Mouse (Mus musculus): Measurements from ENCODE around the gene Kif12.
A peak's percentile ranks its signal among the peaks of the same experiment; 100 is the strongest.

The Kif12 gene

DNA sequence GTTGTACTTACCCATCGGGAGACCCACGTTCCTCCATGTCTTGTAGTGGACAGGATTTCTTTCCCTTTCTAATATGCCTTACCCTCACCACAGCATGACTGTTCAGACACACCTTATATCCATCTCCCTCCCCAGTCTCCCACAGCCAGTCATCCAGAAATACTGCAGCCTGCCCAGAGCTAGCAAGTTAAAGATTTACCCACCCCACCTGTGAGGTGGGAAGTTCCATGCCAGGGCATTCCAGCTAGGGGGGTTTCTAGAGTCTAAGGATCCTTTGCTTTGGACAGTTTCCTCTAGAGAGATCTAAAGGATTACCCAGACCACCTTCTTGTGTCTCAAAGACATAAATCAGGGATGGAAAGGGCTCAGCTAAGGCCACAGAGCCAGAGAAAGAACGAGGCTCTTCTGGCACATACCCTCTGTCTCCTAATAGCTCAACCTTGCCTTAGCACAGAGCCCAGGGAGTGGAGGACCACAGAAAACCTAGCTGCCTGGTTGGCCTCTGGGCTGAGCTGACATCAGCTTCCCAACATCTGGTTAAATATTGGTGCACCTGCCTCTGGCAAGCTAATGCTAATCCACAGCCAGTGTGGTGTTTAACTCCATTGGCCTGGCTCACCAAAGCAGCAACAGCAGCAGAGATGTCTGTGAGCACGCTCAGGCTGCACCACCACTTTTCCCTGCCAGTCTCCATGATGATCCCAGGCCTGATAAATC, at the start of gene Kif12:
Gene Kif12, minus strand, starts transcription at position 163 of the 717 bp plus-strand sequence.
- DNase-seq (ENCODE audit: low spot score), result no peak

DNA sequence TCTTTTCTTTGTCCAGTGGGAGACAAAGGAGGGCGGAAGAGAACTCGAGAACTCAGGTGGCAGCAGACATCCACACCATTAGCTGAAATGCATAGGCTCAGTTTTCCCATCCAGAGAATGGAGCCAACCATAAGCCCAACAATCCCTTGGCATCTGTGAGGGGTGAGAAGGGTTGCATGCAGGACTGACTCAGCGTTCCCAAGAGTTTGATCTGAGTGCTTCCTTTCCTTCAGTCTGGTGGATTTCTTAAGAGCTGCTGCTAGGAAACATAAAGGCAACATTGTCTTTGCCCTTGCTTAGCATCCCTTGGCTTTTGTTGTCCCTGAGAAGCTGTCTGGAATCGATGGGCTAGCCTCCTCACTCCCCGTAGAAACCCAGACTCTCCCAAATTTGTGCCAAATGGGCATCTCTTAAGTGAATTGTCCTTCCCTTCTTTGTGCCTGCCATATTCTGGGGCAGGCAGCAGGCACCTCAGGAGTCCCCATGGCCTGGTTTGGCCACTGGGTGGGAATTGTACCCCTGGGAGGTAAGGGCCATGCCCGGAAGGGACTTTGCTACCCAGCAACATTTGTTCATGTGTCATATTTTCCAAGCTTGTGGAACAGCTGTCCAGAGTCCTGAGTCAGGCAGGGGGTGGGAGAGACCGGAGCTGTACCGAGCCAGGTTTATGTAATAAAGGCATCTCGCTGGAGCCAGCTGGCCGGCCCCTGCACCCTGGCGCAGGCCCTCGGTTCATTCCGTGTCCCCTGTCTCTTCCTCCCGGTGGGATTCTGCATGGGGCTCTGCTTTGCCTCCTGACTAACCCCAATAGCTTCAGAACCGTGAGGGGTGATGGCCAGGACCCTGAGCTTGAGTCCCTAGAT, 49.4 kb upstream of the Kif12 start:
- DNase-seq (ENCODE audit: low spot score), result no peak

DNA sequence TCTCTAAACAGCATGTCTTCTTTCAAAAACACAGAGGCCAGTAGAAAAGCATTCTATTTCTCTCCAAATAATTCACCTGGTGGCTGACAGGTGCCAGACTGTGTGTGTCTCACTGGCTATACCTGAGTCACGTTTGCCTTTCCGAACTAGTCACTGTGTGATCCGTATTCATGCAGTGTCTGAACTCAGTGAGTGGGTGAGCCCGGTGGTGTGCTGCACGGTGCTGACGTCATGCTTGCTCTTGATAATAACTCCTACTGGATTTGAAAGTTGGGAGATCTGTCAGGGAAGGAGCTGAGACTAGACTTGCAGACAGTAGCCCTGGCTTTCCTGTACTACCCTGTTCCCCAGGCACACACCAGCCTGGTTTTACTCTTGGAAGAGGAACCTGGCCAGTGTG, 47.7 kb upstream of the Kif12 start:
- no peak for DNase-seq (ENCODE audit: low spot score)

DNA sequence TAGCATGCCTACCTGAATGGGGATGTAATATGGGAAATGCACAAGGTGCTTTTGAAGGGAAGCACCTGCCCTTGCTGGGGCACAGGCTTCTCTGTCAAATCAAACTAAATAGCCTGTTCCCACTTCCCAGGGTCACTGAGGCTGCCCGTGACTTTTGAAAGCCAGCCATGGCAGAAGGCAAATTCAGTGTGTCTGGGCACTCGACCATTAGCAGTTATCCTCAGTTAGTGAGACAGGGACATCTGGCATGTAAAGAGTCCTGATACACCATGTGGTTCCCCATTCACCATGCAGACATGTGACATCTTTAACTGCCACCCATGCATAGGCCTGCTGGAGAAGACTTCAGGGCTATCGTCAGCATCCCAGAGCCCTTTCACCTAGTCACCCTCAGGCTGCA, 47.1 kb upstream of the Kif12 start:
- DNase-seq (ENCODE audit: low spot score), result no peak

DNA sequence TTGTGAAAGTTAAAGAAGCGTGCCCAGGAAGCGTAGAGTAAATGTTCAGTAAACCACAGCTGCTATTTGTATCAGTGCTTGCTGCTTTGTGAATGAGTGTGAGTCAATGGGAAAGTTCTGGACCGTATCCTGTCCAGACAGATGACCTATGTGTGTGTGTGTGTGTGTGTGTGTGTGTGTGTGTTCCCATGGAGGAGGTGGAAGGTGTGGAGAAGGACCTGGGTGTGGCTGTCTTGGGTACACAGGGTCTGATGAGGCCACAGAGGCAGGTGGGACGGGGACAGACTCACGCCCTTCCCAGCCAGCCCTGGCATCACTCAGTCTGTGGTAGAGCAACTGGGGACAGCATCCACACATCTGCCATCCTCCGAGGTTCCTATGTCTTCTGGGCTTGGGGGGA, 45.6 kb upstream of the Kif12 start:
- no peak for DNase-seq (ENCODE audit: low spot score)

DNA sequence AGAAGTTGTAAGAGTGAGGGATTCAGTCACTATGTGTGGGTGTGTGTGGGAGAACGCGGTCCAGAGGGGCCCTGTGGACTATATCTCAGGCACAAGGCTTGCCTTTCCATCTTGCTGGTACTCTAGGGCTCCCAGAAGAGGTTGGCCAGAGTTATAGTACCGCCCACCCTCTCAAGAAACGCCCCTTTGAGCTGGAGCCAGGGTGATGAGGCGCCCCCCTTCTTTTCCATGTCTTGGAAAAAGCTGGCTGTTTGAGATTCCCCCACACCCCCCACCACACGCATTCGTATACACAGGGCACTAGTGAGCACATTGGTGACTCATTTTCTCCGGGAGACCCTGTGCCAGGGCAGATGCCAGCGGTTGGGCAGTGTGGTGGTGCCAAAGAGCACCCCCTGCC, 44.6 kb upstream of the Kif12 start:
- no peak for DNase-seq (ENCODE audit: low spot score)

DNA sequence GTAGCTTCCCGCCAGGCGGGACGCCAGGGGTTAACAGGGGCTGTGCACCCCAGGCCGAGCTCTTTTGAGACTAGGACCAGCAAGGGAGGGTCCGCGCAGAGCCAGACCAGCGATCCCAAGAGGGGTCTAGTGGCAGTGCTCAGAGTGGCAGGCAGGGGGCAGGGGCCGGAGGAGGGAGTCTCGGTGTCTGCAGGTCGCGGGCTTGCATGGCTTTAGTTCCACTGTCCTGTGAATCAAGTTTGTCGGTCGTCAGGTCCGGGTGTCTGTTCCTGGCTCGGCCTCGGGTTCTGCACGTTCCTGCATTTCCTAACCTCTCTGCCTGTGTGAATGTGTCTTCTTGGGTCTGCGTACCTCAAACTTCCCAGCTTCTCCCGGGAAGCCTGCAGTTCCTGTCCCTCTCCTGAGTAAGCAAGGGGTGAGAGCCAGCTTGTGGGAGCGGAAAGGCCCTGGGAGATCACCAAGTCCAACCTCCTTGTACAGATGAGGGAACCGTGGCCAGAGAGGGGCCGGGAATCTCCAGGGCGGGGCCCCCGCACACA, 44.1 kb upstream of the Kif12 start:
- DNase-seq (ENCODE audit: low spot score), result no peak

DNA sequence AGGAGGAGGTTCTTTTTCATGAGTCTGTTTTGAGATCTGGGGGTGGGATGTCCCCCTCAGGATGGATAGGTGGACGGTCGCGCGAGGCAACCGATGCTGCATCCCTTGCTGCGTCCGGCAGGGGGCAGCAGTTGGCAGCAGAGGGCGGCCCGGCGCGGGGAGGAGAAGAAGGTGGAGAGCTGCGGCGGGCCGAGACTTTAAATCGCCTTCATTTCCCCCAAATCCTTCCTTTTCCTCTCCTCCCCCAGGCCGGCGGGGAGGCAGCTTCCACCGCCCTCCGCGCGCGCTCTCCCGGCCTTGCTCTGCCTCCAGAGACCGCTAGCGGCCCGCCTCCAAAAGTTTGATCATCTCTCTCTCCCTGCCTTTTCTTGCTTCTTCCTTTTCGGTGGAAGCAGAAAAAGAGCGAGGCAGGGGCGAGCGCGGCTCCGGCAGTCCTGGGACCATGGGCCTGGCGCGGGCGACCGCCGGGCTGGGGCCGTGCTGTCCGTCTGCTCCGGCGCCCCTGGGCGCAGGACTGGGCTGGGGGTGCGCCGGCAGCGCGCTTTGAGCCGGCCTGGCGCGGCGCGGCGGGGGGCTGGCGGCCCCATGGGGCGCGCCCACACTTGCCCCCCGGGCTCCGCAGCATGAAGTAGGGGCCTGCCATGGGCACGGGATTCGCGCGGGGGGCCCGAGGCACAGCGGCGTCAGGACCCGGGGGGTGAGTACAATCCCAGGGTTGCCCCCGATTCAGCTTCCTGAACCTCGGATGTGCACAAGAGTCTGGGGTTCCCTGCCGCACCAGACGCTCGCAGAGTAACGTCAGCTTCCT, 43.5 kb upstream of the Kif12 start:
- no peak for DNase-seq (ENCODE audit: low spot score)

DNA sequence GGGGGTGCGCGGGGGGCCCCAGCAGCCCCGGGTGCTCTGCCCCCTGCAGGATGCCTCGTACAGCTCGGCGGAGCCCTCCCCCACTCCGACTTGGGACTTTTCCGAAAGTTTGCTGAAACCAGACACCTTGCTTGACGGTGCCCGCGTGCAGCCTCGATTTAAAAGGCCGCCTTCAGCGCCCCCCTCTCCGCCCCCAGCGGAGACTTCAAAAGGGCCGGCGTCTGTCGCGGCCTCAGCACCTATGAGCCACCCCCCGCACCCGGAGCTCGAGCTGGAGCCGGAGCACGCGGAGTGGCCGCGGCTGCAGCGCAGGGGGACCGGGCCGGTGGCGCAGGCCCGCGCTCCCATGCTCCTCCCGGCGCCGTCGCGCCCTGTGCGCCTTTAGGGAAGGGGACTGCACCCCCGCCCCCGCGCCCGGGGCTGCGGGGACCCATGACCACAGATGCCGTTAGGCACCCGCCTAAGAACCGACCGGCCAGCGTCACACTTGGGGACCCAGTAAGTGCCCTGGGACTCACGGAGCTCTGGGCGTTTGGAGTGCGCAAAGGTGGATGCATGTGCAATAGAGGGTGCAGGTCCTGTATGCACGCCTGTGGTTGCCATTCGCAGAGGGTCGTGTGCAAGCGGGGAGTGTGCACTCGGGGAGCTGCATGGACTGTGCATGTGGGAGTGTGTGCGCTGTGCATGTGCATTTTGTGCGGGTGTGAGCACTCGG, 42.1 kb upstream of the Kif12 start, which contains the start of gene Col27a1:
Gene Col27a1, plus strand, starts transcription at position 98 of the 715 bp plus-strand sequence.
- no peak for DNase-seq (ENCODE audit: low spot score)

DNA sequence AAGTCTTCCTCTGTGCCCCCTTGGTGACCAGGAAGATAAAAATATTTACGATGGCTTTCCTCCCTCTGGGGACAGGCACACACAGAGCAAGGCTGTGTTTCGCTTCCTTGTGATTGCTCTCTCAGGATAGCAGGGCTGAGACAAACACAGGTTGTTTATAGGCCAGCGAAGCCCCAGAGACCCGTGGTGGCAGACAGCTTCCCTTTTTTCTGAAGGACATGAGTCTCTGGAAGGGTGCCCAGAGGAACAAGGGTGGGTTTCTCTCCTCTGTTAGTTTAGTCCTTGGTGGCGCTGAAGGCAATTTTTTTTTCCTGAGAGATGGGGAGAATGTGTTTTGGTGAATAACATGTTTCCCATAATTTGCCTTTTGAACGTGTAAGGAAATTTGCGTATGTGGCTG, 33.7 kb upstream of the Kif12 start:
- DNase-seq (ENCODE audit: low spot score), result no peak

DNA sequence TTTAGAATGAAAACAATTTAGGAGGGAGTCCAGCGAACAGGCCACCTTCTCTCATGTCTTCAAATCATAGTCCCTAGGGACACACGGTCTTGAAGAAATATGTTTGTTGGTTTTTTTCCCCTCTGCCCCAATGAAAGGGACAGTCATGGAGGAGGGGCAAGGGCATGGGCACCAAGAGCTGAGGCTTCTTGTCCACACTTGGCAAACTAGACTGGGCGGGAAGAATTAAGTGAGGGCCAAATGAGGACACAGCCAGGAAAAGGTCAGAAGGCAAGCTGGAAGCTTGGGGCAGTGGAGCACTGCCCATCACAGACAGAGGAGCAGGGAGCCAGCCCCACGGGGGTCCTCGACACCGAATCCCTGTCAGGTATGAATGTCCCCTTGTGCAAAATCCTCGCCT, 31.9 kb upstream of the Kif12 start:
- no peak for DNase-seq (ENCODE audit: low spot score)

DNA sequence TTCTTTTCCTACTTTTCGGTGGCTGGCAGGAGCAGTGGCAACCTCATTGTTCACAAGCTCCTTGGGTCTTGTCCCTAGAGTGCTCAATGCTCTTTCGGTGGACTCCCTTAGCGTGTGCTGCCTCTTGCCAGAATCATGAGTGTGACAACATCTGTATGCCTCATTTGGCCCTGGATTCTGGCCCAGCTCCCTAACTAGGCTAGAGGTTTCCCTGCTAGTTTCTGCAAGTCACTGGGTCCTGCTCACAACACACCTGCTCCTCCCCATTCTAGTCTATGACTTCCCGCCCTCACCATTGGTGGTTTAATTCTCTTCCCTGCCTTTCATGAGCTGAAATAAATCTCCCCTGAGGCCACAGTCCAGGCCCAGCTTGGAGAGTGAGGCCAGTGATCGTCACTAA, 27.4 kb upstream of the Kif12 start:
- no peak for DNase-seq (ENCODE audit: low spot score)

DNA sequence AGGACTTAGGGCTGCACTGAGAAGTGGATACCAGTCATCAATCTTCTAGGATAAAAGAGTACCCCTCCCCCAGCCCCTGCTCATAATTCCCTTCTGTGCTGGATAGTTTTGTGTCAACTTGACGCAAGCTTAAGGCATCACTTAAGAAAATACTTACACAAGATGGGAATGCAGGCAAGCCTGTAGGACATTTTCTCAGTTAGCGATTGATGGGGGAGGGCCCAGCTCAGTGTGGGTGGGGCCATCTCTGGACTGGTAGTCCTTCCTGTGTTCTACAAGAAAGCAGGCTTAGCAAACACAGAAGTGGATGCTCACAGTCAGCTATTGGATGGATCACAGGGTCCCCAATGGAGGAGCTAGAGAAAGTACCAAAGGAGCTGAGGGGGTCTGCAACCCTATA, 22.4 kb upstream of the Kif12 start:
- DNase-seq (ENCODE audit: low spot score), result no peak

DNA sequence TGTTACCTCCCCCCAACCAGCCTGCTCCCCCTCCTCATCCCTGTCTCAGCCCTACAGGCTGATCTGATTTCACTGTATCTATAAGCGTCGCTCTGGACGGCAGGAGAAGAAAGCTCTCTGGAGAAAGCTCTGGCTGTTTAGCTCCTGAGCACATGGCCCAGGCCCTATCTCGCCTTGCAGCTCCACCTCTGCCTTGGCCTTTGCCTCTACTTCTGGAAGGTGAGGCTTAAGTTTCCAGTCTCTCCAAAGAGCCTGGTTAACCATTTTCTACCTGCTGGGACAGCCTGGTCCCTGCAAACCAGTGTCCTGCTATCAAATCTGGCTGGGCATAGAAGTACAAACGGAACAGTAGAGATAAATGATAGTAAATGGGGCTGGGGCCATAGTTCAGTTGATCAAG, 19.7 kb upstream of the Kif12 start:
- DNase-seq (ENCODE audit: low spot score), result no peak

DNA sequence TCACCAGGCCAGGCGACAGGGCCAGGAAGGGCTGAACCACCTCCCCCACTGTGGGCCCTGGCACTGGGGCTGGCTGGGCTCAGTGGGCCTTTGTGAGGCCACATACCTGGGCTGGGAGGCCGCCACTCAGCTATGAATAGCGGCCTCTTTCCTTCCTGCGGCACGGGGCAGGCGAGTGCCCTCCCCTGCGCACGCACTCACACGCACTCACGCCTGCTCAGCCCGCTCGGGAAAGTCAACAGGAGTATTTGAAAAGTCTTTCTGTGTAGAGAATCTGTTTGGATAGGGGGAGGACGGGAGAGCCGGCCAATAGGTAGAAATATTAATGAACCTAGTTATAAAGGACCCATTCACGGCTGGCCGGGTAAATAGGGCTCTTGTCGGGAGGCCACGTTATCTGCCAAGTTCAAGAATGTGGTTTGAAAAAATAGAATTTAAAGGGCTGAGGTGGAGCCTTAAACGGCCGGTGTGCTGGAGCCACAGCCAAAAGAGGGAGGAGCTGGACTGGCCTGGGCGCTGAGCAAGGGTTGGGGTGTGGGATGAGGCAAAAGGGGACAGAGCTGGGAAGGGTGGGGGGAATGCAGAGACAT, 14.4 kb upstream of the Kif12 start:
- DNase-seq (ENCODE audit: low spot score), result no peak

DNA sequence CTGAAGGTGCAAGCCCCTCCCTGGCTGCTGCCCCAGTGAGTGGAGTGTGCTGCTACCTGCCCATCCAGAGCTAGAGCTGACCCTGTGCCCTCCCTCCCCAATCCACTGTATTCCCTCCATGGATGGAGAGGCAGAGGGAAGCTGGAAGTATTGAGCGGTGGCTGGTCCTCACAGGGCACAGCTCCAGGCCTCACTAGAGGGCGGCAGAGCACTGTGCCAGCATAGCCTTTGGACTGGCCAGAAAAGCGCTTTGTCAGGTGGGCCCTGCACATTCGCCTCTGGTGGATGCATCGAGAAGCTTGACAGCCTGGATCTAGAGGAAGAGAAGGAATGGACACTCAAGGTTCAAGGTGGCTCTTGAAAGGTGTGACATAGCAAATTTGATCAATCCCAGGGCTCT, 9.6 kb upstream of the Kif12 start:
- DNase-seq (ENCODE audit: low spot score), result no peak

DNA sequence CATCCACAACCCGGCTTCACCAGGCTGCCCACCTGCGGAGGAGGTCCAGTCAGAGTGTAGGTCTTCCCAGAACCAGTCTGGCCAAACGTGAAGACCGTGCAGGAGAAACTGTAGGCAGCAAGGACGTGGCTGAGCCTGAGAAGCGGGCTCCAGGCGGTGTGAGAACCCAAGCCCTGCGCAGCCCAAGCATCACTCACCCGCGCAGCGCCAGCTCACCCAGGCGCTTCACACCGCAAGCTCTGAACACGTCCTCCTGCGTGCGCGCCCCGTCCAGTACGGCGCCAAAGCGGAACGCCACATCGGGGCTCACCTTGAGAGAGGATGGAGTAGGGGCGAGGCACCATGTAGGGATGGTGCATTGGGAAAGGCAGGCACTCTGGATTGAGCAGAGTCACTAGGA, 809 bp downstream of the Kif12 start:
- no peak for DNase-seq (ENCODE audit: low spot score)

DNA sequence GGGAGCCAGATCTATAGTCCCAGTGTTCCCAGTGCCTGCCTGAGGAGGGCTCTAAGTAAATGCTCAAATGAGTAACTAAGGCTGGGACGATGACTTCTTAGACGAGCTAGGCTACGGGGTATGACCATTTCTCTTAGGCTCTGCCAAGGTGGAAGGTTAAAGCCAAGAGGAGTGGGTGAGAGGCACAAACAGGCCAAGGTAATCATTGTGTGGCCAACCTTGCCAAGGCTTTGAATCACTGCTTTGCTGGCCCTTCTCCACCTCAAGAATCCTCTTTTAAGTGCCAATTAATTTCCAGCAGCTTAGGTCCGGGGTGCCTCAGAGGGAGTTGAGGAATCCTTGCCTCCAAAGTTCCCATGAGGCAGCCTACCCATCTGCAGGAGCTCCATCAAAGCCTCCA, 1.9 kb downstream of the Kif12 start:
- DNase-seq (ENCODE audit: low spot score), result no peak

DNA sequence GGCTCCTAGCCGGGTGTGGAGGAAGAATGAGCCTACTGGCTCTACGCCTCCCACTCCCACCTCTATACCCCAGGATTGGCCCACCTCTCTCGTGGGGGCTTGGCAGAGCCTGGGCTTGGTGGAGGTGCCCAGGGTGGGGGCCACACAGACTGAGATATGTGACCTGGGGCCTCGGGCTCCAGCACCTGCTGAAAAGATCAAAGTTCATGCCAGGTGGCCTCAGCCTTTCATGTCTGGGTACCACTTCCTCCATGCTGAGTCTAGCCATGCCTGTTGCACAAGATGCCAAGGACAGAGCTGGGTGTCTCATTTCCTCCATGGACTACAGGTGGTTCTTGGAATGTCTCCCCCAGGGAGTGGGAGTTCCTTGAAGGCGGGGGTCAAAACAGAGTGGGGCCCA, 5.6 kb downstream of the Kif12 start:
- DNase-seq (ENCODE audit: low spot score), result no peak

DNA sequence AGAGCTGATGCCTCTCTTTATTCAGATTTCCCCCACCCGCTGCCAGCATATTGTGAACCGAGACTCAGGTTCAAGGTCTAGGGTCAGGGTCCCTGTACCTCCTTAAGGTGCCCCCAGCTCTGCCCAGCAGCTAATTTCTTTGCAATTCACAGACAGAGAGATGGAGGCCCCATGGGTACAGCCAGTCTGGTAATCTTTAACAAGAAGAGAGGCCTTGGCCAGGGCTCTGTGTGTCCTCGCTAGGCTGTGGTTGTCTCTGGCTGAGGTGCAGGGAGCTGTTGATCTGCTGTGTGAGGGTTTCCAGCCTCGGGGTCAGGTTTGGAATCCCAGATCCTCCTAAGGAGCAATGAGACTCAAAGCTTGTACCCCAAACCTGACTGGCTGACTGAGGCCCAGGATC, 6.3 kb downstream of the Kif12 start:
- no peak for DNase-seq (ENCODE audit: low spot score)

DNA sequence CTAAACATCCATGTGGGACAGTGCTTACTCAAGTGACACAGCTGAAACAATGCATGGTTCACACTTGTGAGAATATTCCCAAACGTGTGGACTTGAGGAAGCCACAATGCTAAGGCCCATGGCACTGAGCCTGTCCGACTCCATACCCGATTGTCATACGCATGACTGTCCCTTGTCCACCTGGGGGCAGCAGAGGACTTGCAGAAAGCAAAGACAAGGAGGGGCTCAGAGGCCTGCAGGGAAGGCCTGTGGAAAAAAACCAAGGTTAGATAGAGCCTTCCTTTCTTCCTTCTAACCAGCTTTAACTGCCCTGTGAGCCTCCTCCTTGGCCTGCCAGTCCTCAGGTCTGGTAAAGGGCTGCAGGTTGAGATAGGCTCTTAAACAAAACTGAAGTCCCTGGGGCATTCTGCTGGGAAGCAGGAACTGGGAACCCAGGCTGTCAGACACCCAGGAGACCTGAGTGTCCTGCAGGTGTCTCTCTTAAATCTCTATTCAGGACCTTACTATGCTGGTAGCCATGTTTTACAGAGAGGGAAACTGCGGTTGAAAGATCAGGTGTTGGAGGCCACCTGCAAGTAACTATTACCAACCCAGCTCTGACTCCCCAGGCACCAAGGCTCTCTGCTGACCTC, 12.9 kb downstream of the Kif12 start:
- peak; percentile 19 for DNase-seq (ENCODE audit: low spot score)
